Mouse (Mus musculus) cerebellum, adult 2 months (tissue): ENCODE data around the gene Bcan. TPM values are rescaled to one million over a fixed set of nuclear protein-coding genes. Genes with fewer than 3 reads are reported as not detected.
A peak's percentile ranks its signal among the peaks of the same experiment; 100 is the strongest.

Experiments
- DNase-seq, 2 experiments: peaks; one replicate each; pipeline ENCODE4 v3.0.0; 2021
- H3K27ac ChIP-seq: fragments of 200-500 bp; 2 replicates; pipeline ENCODE4 v1.5.1; 2012; ENCODE audit warnings: low read length, control low read depth, inconsistent platforms; ENCODE audit not compliant: insufficient read depth
- H3K27me3 ChIP-seq: fragments of 200-500 bp; 2 replicates; pipeline ENCODE4 v1.6.1; 2012; ENCODE audit warnings: inconsistent platforms, mild to moderate bottlenecking, low read length, moderate library complexity; ENCODE audit not compliant: control insufficient read depth, insufficient read depth
- H3K4me1 ChIP-seq: fragments of 200-500 bp; 2 replicates; pipeline ENCODE4 v1.6.1; 2011; ENCODE audit warnings: low read length; ENCODE audit not compliant: control insufficient read depth, insufficient read depth
- H3K4me3 ChIP-seq: fragments of 200-500 bp; replicated peaks from 2 replicates; pipeline ENCODE3; 2011; ENCODE audit warnings: mild to moderate bottlenecking, low read depth, low read length, control low read depth; ENCODE audit not compliant: insufficient read depth
- CTCF ChIP-seq: fragments of 200-500 bp; IDR thresholded peaks from 2 replicates; pipeline ENCODE4 v1.5.1; 2011; ENCODE audit warnings: low read depth, mild to moderate bottlenecking, control low read depth, low read length, moderate library complexity, borderline replicate concordance; ENCODE audit not compliant: insufficient read depth
- POLR2A ChIP-seq: fragments of 200-500 bp; IDR thresholded peaks from 2 replicates; pipeline ENCODE4 v1.6.1; 2011; ENCODE audit warnings: low read length, control low read depth, borderline replicate concordance; ENCODE audit not compliant: insufficient read depth
- WGBS: fragments of 180-500 bp; shearing (Covaris S2); methylation state at CpG from one replicate; pipeline ENCODE4 v1.1.7; 2018; 5-methylcytosine and 5-hydroxymethylcytosine counted together
- polyA plus RNA-seq: library from polyadenylated mRNA; depleted of rRNA; stranded (reverse); fragments of >200 nt; gene quantifications from 2 replicates; pipeline ENCODE4 v1.2.3, GENCODE M21; 2012

Bcan gene
- polyA plus RNA-seq, 1 experiment = 400 TPM

- DNase-seq = no peak
- H3K27ac ChIP-seq = no peak overlapping the region
- H3K4me3 ChIP-seq = no peak overlapping the region
- TF ChIP-seq POLR2A (no peak), CTCF (no peak)
- H3K4me1 ChIP-seq = peaks cover 7% of the 10 kb centered on the region; the same call in 1 of the 2 replicates
- WGBS = 37% methylated on average over 14 of the region's 14 CpGs
- peaks cover 5% of the 10 kb centered on the region for H3K27me3 ChIP-seq
Observed at GRCm38 (mm10) chr3:87973593-87974380, 26.2 kb downstream of the Bcan start.

GRCm38 (mm10) chr3:87972776-87973175 lies 27.3 kb downstream of the Bcan start:
- TF ChIP-seq CTCF = no peak
- no peak for TF ChIP-seq POLR2A
- Histone ChIP-seq H3K27me3 (peaks cover 5% of the 10 kb centered on the region), H3K4me3 (no peak overlapping the region), H3K27ac (no peak overlapping the region), H3K4me1 (peaks cover 7% of the 10 kb centered on the region; the same call in 1 of the 2 replicates)
- DNase-seq = no peak
- WGBS = 41% methylated on average over 5 of the region's 5 CpGs

- 26% methylated on average over 8 of the region's 8 CpGs for whole genome bisulfite sequencing
- TF ChIP-seq POLR2A = no peak
- TF ChIP-seq CTCF = no peak
- Histone ChIP-seq H3K4me3 (no peak overlapping the region), H3K27ac (no peak overlapping the region), H3K27me3 (peaks cover 5% of the 10 kb centered on the region), H3K4me1 (peaks cover 7% of the 10 kb centered on the region; the same call in 1 of the 2 replicates)
- DNase-seq = no peak
Observed at GRCm38 (mm10) chr3:87972203-87972664, 27.8 kb downstream of the Bcan start.

- Histone ChIP-seq H3K27me3 (peaks cover 5% of the 10 kb centered on the region), H3K4me3 (no peak overlapping the region), H3K27ac (no peak overlapping the region), H3K4me1 (peaks cover 7% of the 10 kb centered on the region; the same call in 1 of the 2 replicates)
- 2% methylated on average over 60 of the region's 60 CpGs for WGBS
- TF ChIP-seq POLR2A (no peak), CTCF (no peak)
- DNase-seq = no peak
Observed at GRCm38 (mm10) chr3:87971489-87972202, 28.4 kb downstream of the Bcan start.

GRCm38 (mm10) chr3:87970939-87971488 lies 29.0 kb downstream of the Bcan start, which contains the start of gene Nes:
Gene Nes, plus strand, starts transcription at chr3:87971078.
- no peak for DNase-seq
- no peak for TF ChIP-seq POLR2A
- no peak for TF ChIP-seq CTCF
- Histone ChIP-seq H3K27ac (no peak within 1 kb of the TSS), H3K4me1 (peaks cover 7% of the 10 kb centered on the region; the same call in 1 of the 2 replicates), H3K27me3 (peaks cover 5% of the 10 kb centered on the region), H3K4me3 (no peak within 1 kb of the TSS)
- WGBS = under 1% methylated on average over 44 of the region's 44 CpGs

- peaks cover 7% of the 10 kb centered on the region; the same call in 1 of the 2 replicates for H3K4me1 ChIP-seq
- H3K27me3 ChIP-seq = peaks cover 5% of the 10 kb centered on the region
- peak in 1 of 2 experiments; percentile 51 for DNase-seq
- 2% methylated on average over 21 of the region's 21 CpGs for WGBS
- H3K27ac ChIP-seq = no peak overlapping the region
- H3K4me3 ChIP-seq = no peak overlapping the region
- TF ChIP-seq POLR2A (no peak), CTCF (peak; percentile 45; the same call in 1 of the 2 replicates)
Observed at GRCm38 (mm10) chr3:87970184-87970938, 29.7 kb downstream of the Bcan start.
